Mouse (Mus musculus) v-Abl transformed pro-B cells (cell line): Measurements from ENCODE around the gene Cela1.

ENCODE experiments used
- in situ Hi-C, 2 experiments: fragments of 400-800 bp; cut with MboI; formaldehyde crosslinking; loops; one replicate each; pipeline ENCODE4 v1.15.1; 2025; ENCODE audit not compliant: unreplicated experiment in 2 of 2

Gene Cela1

DNA sequence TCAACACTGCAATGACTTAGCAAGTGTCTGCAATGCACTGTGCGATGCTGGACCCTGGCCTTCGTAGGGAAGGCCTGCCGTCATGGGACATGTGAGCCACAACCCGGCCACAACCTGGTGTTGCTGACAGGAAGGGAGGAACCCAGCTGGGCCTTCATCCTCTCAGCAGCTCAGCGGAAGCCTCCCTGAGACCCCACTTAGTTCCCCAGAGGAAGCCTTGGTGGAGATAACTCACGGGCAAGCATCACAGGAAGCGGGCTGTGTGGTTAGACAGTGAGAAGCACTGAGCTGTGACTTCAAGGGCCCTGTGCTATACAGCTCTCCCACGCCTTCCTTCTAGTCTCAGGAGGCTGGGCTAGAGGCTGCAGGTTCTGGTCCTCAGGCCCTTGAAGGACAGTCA lies 18.5 kb upstream of the Cela1 start:
- in situ Hi-C loops, result no loop called here

DNA sequence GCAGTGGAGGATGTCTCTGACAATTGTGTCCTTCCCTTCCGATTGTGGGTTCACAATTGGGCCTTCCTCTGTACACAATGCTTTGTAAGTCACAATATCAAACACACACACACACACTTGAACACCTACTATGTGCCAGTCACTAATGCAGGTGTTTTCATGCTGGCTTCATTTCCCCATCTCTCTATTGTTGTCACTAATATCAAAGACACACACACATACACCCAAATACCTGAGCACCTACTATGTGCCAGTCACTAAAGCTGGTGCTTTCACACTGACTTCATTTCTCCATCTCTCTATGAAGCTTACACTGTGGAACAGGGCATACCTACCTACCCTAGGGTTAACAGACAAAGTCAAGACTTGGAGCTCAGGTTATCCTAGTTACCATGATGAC lies 17.7 kb upstream of the Cela1 start:
- in situ Hi-C loops, result no loop called here

DNA sequence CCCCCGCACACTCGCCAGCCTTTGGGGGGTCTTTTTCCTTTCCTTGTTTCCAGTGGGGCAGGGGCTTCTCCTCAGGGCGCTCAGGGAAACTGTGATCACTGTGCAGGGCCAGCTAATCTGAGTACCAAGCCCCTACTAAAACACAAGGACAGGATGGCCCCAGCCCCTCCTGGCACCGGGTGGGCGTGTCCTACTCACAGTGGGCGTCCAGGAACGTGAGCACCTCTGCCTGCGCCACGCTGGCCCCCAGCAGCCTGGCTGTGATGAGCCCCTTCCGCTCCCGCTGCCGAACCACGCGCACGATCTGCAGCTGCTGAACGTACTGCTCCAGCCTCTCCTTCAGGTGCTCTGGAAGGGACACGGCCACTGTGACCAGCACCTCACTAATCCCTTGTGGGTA lies 16.2 kb upstream of the Cela1 start:
- in situ Hi-C loops, result no loop called here

DNA sequence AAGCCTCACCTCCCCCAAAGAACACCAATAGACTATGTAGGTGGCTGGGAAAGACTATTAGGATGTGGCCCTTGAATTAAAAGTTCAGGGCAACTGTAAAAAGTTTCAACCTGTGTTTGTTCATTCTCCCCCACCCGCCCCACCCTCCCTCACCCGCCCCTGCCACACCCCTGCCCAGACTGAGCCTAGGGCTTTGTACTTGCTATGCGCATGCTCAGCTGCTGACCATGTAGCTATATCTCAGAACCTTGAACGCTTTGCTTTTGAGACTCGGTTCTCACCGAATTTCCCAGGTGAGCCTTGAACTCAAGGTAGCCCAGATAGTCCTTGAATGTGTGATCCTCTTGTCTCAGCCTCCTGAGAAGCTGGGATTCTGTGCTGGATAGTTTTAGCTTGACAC lies 14.1 kb upstream of the Cela1 start:
- in situ Hi-C loops, result no loop called here

DNA sequence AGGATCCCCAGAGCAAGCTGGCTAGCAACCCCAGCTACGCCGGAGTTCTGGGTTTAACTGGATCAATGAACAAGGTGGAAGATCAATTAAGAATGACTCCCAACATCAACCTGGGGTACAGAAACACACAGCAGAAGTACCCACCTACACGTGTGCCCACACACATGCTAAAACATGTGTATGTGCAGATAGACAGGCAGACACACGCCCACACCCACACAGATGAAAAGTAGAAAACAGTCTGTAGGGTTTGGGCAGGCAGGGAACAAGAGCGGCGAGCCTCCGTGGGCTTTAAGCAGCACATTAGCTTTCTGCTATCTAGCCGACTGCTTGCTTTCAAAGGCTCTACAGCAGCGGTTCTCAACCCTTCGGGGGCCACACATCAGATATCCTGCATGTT lies 13.4 kb upstream of the Cela1 start:
- in situ Hi-C loops, result no loop called here

DNA sequence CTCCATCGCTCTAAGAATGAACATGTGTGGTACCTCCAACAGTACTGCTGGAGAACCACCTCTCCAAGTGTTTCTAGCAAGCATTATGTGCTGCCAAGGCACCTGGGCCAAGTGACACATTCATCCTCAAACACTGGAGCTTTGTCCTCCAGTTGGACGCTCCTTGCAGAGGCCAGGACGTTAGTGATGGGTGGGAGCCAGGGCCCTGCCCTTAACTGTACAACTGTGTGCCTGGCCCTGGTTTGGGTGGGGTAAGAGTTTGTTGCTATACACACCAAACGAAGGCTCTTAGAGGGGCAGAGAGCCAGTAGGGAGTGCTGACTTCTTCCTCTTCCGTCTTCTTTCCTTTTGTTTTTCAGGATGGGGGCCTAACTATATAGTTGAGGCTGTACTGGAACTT lies 12.7 kb upstream of the Cela1 start:
- in situ Hi-C loops, result no loop called here

DNA sequence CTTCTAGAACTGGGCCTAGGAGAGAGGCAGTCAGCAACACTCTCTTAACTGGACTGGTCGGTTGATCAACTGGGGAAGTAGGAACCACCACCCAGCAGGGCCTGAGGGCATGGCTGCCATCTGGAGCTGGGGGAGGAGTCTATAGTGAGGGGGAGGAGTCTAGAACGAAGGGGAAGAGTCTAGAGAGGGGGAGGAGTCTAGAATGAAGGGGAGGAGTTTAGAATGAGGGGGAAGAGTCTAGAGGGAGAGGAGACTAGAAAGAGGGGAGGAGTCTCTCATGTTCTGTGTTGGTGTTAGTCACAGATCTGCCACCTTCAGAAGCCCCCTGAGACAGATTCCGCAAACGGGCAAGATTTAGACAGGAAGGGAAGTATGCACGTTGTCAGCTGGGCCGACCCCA lies 11.7 kb upstream of the Cela1 start:
- in situ Hi-C loops, result no loop called here

DNA sequence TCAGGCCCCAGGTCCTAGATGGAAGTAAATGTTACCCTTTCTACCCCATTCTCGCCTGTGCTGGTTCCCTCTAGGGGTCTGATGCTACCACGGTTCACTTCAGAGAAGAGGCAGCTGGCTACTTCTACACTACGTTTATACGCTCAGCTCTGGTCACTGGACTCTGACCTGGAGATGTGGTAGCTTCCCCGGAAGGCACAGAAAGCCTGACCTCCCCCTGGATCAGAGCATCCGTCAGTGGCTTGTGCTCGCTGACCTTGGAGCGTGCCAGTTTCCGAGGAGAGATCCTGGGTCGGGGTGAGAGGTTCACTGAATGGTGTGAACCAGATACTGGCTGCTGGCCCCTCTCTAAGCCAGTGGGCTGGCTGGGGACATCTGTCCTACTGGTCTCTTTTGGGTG lies 10.4 kb upstream of the Cela1 start:
- in situ Hi-C loops, result no loop called here

DNA sequence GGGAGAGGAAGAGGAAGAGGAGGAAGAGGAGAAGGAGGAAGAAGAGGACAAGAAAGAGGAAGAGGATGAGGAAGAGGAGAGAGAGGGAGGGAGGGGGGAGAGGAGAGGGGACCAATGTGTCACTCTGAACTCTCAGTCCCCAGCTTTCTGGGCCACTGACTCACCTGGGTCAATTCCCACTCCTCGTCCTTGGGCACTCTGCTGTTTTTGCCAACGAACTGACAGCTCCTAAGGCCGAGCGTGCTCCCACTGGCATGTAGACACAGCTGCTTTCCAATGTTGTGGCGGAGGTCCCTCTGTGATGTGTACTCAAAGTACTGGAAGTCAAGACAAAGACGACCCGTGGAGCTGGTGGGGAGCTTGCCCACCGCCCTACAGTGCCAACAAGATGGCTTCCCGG lies 6.7 kb upstream of the Cela1 start:
- in situ Hi-C loops, result no loop called here

DNA sequence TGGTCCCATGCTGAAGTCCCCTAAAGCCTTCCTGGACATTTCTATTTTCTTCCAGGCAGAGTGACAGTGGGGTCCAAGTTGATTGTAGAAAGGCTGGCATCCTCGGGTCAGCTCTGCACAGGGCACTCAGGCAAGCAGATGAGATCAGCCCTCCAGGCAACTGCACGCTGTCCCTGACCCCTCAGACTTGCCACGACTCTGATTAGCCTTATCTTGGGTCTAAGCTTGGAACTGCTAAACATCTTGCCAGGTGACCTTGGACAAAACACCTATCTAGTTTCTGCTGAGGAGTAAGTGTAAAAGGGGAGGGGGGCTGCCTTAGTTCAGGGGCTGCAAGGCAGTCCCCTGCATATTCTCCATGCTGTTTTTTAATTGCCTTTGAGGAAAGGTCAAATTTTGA lies 4.3 kb upstream of the Cela1 start:
- in situ Hi-C loops, result no loop called here

DNA sequence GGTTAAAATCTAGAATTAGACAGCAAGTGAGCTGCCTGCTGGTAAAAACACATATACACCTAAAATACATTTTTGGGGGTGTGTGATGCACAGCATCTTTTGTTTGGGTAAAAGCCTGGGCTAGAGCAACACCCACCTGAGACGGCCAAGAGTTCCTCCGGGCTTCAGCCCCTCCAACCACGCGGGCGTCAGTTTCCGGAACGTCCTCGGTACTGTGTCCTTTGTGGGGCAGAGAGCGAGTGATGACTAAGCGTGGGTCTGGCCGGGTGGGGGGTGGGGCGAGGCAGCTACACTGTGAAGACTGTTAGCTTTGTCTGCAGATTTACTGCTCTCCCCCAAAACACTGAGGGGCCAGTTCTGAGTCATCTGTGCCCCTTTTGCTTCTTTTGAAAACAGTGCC lies 732 bp downstream of the Cela1 start:
- in situ Hi-C loops, result loop anchor here (10.0 kb wide), 2 partner anchors 152 to 342 kb away; no protein-coding TSS in a partner anchor

DNA sequence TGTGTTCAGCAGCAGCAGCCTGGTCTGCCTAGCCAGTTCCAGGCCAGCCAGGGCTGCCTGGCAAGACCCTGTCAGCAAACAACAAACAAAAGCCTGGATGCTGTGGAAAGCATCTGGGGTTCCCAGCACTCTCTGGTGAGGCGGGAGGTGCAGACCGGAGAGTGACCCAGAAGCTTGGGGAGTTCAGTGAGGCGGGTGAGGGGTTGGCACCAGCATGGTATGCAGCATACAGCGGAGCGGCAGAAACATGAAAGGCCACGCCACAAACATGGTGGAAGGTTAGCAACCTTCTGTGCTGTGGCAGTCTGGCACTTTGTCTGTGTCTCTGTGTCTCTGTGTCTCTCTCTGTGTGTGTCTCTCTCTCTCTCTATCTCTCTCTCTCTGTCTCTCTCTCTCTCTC lies 1.3 kb downstream of the Cela1 start:
- in situ Hi-C loops, result loop anchor here (10.0 kb wide), 2 partner anchors 152 to 342 kb away; no protein-coding TSS in a partner anchor

DNA sequence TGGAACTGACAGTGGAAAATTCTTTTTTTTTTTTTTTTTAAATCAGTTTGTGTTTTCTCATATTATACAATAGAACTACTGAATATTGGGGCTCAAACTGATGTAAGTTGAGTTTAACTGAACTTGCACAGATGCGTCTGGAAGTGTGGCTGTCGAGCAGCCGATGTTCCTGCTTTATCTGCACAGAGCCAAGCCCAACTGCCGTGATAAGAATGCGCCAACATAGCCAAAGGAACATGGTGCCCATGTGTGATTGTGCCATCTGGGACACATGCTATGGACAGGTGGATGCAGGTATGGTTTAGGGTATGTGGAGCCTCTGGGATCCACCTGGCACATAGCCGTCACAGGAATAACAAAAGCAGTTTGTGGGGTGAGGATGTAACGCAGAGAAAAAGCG lies 1.9 kb downstream of the Cela1 start:
- in situ Hi-C loops, result loop anchor here (10.0 kb wide), 2 partner anchors 151 to 341 kb away; no protein-coding TSS in a partner anchor

DNA sequence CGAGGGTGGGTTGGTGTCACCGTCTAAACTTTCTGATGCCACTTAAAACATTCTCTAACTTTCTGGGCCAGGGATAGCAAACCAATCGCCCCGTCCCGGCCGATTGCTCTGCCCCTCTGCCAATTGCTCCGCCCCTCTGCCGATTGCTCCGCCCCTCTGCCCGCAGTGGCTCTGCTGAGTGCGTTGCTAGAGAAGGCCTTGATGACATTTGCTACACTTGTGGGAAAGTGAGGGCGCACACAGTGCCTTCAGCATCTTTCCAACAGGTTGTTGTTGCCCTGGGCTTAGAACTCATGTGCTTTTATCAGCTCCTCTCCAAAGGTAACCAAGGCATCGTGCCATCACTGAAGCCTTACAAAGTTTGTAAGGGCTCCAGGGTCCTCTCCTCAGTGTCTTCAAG lies 2.5 kb downstream of the Cela1 start:
- in situ Hi-C loops, result loop anchor here (10.0 kb wide), 2 partner anchors 150 to 340 kb away; no protein-coding TSS in a partner anchor

DNA sequence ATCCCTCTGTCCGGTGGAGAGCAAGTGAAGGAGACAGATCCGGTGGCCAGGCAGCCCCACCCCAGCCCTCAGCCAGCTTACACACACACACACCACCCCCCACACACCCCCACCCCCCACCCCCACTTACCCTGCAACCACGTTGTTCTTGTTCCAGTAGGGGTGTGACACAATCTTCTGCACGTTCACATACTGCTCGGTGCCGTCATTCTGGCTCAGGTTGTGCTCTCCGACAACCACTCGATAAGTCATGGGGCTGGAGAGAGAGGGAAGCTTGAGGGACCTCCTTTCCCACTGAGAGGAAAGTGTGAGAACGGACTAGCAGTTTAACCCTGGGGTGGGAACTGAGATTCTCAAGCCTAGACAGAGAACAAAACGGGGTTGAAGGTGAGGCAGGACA lies 3.3 kb downstream of the Cela1 start:
- in situ Hi-C loops, result loop anchor here (5.0 to 10.0 kb wide), 3 partner anchors 150 to 340 kb away; no protein-coding TSS in a partner anchor

DNA sequence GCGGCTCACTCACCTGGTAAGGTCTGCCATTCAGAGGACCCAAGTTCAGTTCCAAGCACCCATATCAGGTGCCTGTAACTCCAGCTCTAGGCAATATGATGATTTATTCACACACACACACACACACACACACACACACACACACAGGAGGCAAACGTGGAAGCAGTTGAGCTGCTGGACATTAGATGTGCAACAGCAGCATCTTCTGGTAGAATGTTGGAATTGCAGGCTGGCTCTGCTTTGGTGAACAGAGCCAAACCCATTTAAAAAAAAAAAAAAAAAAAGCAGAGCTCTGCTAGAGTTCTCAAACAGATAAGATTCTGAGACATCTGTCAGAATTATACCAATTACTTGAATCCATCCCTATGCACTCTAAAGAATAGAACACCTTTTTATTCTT lies 4.7 kb downstream of the Cela1 start:
- in situ Hi-C loops, result loop anchor here (5.0 to 10.0 kb wide), 3 partner anchors 148 to 338 kb away; no protein-coding TSS in a partner anchor

DNA sequence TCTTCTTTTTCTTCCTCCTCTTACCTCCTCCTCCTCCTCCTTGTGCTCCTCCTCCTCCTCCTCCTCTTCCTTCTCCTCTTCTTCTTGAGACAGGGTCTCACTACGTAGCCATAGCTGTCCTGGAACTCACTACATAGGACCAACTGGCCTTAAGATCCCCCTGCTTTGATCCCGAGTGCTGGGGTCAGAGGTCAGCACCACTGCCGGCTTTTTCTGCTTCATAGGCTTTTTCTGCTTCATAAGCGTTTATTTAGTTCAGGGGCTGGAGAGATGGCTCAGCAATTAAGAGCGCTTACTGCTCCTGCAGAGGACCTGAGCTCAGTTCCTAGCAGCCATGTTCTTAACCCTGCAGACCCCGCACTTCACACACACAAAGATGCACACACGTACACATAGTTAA lies 6.0 kb downstream of the Cela1 start:
- in situ Hi-C loops, result loop anchor here (5.0 to 10.0 kb wide), 3 partner anchors 147 to 337 kb away; no protein-coding TSS in a partner anchor

DNA sequence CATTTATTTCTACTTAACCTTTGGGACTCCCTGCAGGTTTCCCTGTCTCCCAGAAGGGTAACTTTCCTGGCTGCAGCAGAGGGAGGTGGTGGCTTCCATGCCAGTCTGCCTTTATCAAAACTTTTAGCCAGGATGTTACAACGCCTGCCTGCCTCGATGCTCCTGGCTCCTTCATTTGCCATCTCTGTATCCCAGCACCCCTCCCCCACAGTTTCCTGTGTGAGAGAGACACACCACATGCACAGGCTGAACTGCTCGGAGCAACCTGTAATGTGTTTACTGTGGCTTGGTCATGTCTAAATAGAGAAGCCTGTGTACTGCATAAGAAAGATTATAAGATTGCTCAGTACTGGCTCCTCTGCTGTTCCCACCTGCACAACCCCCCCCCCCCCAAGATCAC lies 7.3 kb downstream of the Cela1 start:
- in situ Hi-C loops, result loop anchor here (5.0 to 10.0 kb wide), 3 partner anchors 146 to 336 kb away; no protein-coding TSS in a partner anchor

DNA sequence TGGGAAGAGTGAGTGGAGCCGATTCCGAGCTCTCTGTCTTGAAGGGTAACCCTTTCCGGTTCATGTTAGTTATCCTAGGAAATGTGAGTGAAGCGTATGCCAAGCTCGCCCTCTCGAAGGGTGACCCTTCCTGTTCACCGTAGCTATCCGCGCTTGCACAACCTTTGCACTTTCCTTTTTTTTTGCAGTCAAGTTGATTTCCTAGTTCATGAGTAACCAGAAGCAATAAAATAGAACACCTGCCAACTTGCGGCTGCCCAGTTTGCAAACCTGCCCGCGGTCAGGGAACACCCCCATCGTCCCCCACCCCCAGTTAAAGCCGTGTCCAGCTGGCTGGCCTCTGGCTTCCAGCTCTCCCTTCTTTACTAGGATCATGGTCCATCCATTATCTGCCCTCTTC lies 8.7 kb downstream of the Cela1 start:
- in situ Hi-C loops, result loop anchor here in 1 of 2 experiments (5.0 kb wide), 1 partner anchor 142 kb away; no protein-coding TSS in a partner anchor

DNA sequence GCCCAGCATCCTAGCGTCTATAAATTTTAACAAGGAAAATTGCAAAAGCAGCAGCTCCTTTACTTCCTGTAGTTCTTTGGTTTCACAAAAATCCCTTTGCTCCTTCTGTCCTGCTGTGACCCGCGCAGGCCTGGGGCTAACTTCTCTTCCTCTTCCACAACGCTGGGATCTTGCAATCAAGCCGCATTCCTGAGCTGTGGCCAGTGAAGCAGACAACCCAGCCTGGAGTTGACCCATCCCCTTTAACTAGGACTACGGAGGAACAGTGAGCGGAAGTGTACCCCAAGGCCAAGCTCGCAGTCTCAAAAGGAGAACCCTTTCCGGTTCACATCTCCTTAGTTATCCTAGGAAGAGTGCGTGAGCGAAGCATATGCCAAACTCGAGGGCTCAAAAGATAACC lies 9.1 kb downstream of the Cela1 start:
- in situ Hi-C loops, result loop anchor here in 1 of 2 experiments (5.0 kb wide), 1 partner anchor 141 kb away; no protein-coding TSS in a partner anchor

DNA sequence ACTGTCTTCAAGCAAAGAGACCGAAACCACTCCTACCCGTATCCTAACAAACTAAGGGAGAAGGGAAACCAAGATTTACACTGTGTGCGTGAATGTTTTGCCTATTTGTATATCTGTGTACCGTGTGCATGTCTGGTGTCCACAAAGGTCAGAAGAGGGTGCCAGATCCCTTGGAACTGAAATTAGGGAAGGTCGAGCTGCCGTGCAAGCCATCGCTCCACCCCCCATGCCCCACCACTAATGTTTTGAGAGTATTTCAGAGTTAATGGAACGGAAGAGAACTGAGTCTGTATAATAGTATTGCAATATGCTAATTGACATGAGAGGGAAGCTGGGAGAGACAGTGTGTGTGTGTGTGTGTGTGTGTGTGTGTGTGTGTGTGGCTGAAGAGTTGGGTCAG lies 10.0 kb downstream of the Cela1 start:
- in situ Hi-C loops, result loop anchor here in 1 of 2 experiments (5.0 kb wide), 1 partner anchor 140 kb away; no protein-coding TSS in a partner anchor

DNA sequence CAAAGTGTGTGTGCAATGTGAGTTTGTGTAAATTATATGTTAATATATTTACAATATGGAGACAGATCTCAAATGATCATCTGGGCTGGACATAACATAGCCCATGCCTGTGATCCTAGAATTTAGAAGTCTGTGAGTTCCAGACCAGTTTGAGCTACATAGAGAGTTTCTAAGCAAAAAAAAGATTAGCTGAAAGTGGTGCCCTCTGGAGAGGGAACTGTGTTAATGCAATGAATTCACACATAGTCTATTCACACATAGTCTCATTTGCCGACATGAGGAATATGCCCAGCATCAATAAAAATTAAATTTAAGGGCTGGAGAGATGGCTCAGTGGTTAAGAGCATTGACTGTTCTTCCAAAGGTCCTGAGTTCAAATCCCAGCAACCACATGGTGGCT lies 11.2 kb downstream of the Cela1 start:
- in situ Hi-C loops, result loop anchor here in 1 of 2 experiments (5.0 kb wide), 1 partner anchor 139 kb away; no protein-coding TSS in a partner anchor

DNA sequence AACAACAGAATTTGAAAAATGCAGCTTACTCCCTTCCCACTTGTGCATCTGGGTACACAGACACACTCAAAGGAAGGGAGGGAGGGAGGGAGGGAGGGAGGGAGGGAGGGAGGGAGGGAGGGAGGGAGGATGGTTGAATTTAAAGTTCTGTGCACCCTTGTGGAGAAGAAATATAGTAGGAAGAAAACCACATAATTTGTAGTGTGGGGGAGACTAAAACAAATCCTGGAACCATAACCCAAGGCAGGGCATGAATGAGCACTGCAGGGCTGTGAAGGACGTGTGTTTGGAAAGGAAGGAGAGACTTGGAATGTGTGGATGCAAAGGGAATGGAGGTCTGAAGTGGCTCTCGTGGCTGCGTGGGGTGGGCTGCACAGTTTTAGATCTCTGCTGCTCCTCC lies 12.2 kb downstream of the Cela1 start:
- in situ Hi-C loops, result loop anchor here in 1 of 2 experiments (5.0 kb wide), 1 partner anchor 138 kb away; no protein-coding TSS in a partner anchor
